Mouse (Mus musculus) hindbrain, postnatal 0 days (tissue): ENCODE data around the gene Csgalnact2. TPM values are rescaled to one million over a fixed set of nuclear protein-coding genes. Genes with fewer than 3 reads are reported as not detected.

Experiments used
- ATAC-seq: fragments of 200-750 bp; cut with Nextera tagmentation; 2 replicates; pipeline ENCODE4 v1.8.0; 2017; ENCODE audit warnings: mild to moderate bottlenecking, moderate TSS enrichment, moderate library complexity
- DNase-seq: peaks from one replicate; pipeline ENCODE4 v3.0.0-alpha.2; 2015; ENCODE audit warnings: low spot score
- H3K27ac ChIP-seq: fragments of 300-500 bp; sonication (generic); 2 replicates; pipeline ENCODE4 v1.5.1; 2014; ENCODE audit warnings: mild to moderate bottlenecking
- H3K27me3 ChIP-seq: fragments of 300-500 bp; sonication (generic); 2 replicates; pipeline ENCODE4 v1.6.1; 2014; ENCODE audit warnings: low read length, mixed read lengths; ENCODE audit not compliant: insufficient read depth
- H3K36me3 ChIP-seq: fragments of 300-500 bp; sonication (generic); 2 replicates; pipeline ENCODE4 v1.6.1; 2014; ENCODE audit warnings: low read length, mixed read lengths; ENCODE audit not compliant: insufficient read depth
- H3K4me1 ChIP-seq: fragments of 300-500 bp; sonication (generic); 2 replicates; pipeline ENCODE4 v1.6.1; 2014; ENCODE audit warnings: antibody characterized with exemption, low read length, mixed read lengths; ENCODE audit not compliant: insufficient read depth
- H3K4me2 ChIP-seq: fragments of 300-500 bp; sonication (generic); 2 replicates; pipeline ENCODE4 v1.6.1; 2014; ENCODE audit warnings: low read depth, mild to moderate bottlenecking, low read length, moderate library complexity, mixed read lengths
- H3K4me3 ChIP-seq: fragments of 300-500 bp; sonication (generic); 2 replicates; pipeline ENCODE4 v1.5.1; 2014; ENCODE audit warnings: low read length
- H3K9ac ChIP-seq: fragments of 300-500 bp; sonication (generic); replicated peaks from 2 replicates; pipeline ENCODE4 v1.6.1; 2014; ENCODE audit warnings: mild to moderate bottlenecking, low read length, moderate library complexity, mixed read lengths
- H3K9me3 ChIP-seq: fragments of 300-500 bp; sonication (generic); 2 replicates; pipeline ENCODE4 v1.6.1; 2016; ENCODE audit warnings: low read length, mixed read lengths
- CTCF ChIP-seq: IDR thresholded peaks from 2 replicates; pipeline ENCODE4 v1.5.1; 2016; ENCODE audit warnings: antibody characterized with exemption, control low read depth, low read depth
- WGBS: fragments of 180-500 bp; shearing (Covaris S2); extraction: QIAGEN DNeasy Blood & Tissue Kit; methylation state at CpG from one replicate; pipeline ENCODE4 v1.1.7; 2014; 5-methylcytosine and 5-hydroxymethylcytosine counted together
- polyA plus RNA-seq: library from polyadenylated mRNA; unstranded; fragments of >200 nt; fragmentation: Nextera tagmentation; extraction: Ambion mirVana; gene quantifications from 2 replicates; pipeline ENCODE4 v1.2.1, GENCODE M21; 2015
- total RNA-seq: library from RNA; depleted of rRNA; stranded (reverse); fragments of >200 nt; gene quantifications from 2 replicates; pipeline ENCODE4 v1.2.3, GENCODE M21; 2014

Csgalnact2 gene
- total and polyA plus RNA-seq, 2 experiments from 2014 or later, result 9.3 to 11.2 TPM

DNA sequence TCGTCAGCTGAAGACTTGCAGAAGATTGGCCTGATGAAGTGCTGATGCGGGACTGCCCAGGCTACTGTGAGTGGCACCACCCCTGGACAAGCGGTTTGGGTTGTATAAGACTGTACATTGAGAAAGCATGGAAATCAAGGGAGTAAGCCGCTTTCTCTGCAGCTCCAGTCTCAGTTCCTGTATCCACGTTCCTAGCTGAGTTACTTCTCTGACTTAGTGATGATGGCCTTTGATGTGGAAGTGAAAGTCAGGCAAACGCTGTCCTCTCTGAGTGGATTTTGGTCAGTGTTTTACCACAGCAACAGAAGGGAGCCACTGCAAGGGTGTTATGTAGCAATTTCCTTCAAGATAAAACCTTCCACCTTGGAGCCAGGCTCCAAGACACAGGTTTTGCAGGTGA is 2.0 kb upstream of the Csgalnact2 start:
- Histone ChIP-seq H3K27me3 (no peaks in the 10 kb centered on the region), H3K4me3 (no peak overlapping the region), H3K36me3 (no peaks in the 10 kb centered on the region), H3K9ac (no peak overlapping the region), H3K27ac (no peak overlapping the region), H3K4me1 (no peaks in the 10 kb centered on the region), H3K9me3 (no peaks in the 10 kb centered on the region), H3K4me2 (no peak overlapping the region)
- TF ChIP-seq CTCF, result no peak
- 87% methylated on average over 6 of the region's 6 CpGs for WGBS
- DNase-seq (no peak), ATAC-seq (no peak)

DNA sequence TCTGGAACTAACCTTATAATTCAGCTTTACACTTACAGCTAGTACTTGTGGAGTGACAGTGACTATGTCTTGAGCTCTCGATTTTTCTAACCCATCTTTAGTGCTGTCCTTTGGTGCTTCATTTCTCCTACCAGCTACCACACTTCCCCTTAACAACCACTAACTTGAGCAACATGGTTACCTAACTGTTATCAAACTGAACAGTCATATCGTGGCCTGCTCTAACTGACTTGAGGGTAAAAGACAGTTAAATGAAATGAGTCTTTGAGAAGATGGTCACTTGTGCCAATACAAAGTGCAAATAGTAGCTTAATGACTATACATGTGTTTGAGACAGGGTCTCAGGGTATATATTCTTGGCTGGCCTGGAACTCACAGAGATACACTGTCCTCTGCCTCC is 1.8 kb downstream of the Csgalnact2 start:
- DNase-seq (no peak), ATAC-seq (no peak)
- H3K36me3 ChIP-seq, result no peaks in the 10 kb centered on the region
- H3K4me1 ChIP-seq, result no peaks in the 10 kb centered on the region
- no peak overlapping the region for H3K27ac ChIP-seq
- no peak overlapping the region for H3K4me3 ChIP-seq
- no peak for TF ChIP-seq CTCF
- WGBS, result 77% methylated on average over 2 of the region's 2 CpGs
- H3K9ac ChIP-seq, result no peak overlapping the region
- no peaks in the 10 kb centered on the region for H3K27me3 ChIP-seq
- no peaks in the 10 kb centered on the region for H3K9me3 ChIP-seq
- no peak overlapping the region for H3K4me2 ChIP-seq

DNA sequence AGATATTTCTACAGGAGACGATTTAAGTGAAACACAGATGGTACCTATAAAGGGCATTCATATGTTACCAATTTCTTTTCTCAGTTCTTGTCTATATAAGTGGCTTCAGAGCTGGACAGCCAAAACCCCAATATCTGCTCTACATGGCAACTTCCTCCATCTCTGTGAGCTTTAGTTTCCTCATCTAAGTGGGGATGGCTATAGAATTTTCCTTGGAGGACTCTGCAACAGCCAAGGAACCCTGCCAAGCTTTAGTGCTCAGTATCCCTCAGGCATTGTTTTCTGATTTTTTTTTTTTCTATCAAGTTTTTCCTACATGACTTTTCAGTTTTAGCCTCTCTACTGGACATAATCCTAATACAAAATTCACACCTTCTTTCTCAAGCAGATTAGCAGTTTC is 4.5 kb downstream of the Csgalnact2 start:
- ATAC-seq (no peak), DNase-seq (no peak)
- 87% methylated on average over 1 of the region's 1 CpGs for WGBS
- Histone ChIP-seq H3K4me2 (no peak overlapping the region), H3K4me1 (no peaks in the 10 kb centered on the region), H3K9me3 (no peaks in the 10 kb centered on the region), H3K27ac (no peak overlapping the region), H3K27me3 (no peaks in the 10 kb centered on the region), H3K4me3 (no peak overlapping the region), H3K36me3 (no peaks in the 10 kb centered on the region), H3K9ac (no peak overlapping the region)
- no peak for TF ChIP-seq CTCF

DNA sequence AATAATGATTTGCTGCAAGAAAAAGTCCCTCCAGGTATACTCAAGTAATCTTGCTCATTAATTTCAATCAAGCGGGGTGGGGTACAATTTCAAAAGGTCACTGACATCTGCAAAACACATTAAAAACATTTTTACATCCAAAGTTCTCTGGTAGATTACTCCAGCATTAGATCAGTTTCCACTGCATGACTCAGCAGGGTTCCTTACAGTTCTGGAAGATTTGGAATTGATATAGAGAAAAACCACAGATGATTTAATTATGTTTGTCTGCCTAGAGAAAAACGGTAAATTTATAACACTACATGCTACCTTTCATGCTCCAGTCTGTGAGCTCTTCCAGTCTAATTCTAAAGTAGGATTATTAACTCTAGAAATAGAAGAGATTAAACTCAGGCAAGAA is 8.9 kb downstream of the Csgalnact2 start:
- Histone ChIP-seq H3K27ac (no peak overlapping the region), H3K9me3 (no peaks in the 10 kb centered on the region), H3K4me2 (no peak overlapping the region), H3K4me3 (no peak overlapping the region), H3K9ac (no peak overlapping the region), H3K36me3 (no peaks in the 10 kb centered on the region), H3K27me3 (no peaks in the 10 kb centered on the region), H3K4me1 (no peaks in the 10 kb centered on the region)
- TF ChIP-seq CTCF, result no peak
- WGBS, result 80% methylated on average over 2 of the region's 2 CpGs
- no peak for ATAC-seq
- no peak for DNase-seq

DNA sequence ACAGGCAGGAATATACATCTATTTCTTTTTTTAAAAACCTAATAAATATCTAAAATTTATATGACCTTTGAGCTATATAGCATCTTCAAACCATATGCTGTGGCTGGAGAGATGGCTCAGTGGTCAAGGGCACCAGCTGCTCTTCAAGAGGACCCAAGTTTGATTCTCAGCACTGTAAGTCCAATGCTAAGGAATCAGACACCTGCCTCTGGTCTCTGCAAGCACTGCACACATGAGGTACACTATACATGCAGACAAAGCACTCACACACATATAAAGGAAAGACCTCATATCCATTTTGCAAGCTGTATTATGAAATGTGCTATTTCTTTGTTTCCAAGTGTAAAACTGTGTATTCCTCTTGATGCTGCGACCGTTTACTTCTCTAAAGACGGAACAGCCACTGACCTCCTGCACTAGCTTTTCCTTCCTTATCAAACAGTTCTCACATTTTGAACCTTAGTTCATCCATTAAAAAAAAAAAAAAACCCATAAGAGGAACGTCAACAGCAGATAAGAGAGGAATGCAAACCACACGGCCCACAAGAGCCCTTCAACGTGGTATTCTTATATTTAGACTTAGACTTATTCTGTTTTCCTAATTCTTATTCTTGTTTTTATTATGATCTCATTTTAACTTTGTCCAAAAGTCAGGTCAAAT is 11.0 kb downstream of the Csgalnact2 start:
- ATAC-seq (no peak), DNase-seq (no peak)
- Histone ChIP-seq H3K4me3 (no peak overlapping the region), H3K27ac (no peak overlapping the region), H3K9me3 (no peaks in the 10 kb centered on the region), H3K9ac (no peak overlapping the region), H3K4me1 (no peaks in the 10 kb centered on the region), H3K36me3 (peaks cover 10% of the 10 kb centered on the region; the same call in 1 of the 2 replicates), H3K27me3 (no peaks in the 10 kb centered on the region), H3K4me2 (no peak overlapping the region)
- 89% methylated on average over 6 of the region's 6 CpGs for WGBS
- no peak for TF ChIP-seq CTCF

DNA sequence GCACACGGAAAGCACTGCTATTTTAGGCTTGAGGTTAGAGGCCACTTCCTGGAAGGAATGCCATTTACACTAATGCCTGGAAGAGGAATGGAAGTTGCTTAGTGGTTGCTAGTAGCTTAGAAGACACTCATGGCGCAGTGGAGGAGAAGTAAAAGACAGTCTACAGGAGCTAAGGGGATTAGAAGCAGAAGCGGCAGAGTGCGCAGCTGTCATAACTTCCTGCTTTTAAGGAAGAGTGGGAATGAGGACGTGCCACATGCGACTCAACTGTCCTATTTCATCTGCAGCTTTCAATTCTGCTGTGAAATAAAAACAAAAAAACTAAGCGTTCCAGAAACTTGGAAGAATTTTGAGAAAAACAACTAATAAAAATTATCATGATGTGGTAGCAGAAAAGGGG is 11.7 kb downstream of the Csgalnact2 start:
- H3K4me3 ChIP-seq, result no peak overlapping the region
- H3K4me2 ChIP-seq, result no peak overlapping the region
- H3K27me3 ChIP-seq, result no peaks in the 10 kb centered on the region
- H3K27ac ChIP-seq, result no peak overlapping the region
- ATAC-seq (no peak), DNase-seq (no peak)
- no peak for TF ChIP-seq CTCF
- H3K4me1 ChIP-seq, result no peaks in the 10 kb centered on the region
- no peaks in the 10 kb centered on the region for H3K9me3 ChIP-seq
- 88% methylated on average over 7 of the region's 7 CpGs for WGBS
- H3K9ac ChIP-seq, result no peak overlapping the region
- peaks cover 16% of the 10 kb centered on the region; the same call in 1 of the 2 replicates for H3K36me3 ChIP-seq

DNA sequence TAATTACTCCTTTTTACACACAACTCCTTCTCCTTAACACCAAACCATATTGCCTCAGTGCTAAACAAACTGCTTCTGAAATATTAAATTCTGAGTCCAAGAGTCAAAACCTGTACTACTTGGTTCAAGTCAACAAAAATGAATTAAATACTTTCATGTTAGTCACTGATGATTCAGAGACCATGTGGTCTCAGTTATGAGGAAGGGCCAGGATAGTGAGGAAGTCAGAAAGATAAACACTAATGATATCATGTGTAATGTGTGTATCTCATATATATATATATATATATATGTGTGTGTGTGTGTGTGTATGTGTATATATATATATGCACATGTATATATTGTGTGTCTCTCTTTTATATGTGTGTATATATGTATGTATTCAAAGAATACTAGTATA is 12.4 kb downstream of the Csgalnact2 start:
- TF ChIP-seq CTCF, result no peak
- peaks cover 21% of the 10 kb centered on the region; the same call in 1 of the 2 replicates for H3K36me3 ChIP-seq
- no peak overlapping the region for H3K4me2 ChIP-seq
- no peak overlapping the region for H3K9ac ChIP-seq
- H3K9me3 ChIP-seq, result no peaks in the 10 kb centered on the region
- ATAC-seq (no peak), DNase-seq (no peak)
- no peaks in the 10 kb centered on the region for H3K4me1 ChIP-seq
- no peak overlapping the region for H3K4me3 ChIP-seq
- no peak overlapping the region for H3K27ac ChIP-seq
- no peaks in the 10 kb centered on the region for H3K27me3 ChIP-seq
